Mouse (Mus musculus) embryonic facial prominence, embryonic 14.5 days (tissue): ENCODE measurements around the gene Egfr. TPM values are rescaled to one million over a fixed set of nuclear protein-coding genes. Genes with fewer than 3 reads are reported as not detected.

Experiments used
- ATAC-seq: fragments of 200-750 bp; cut with Nextera tagmentation; 2 replicates; pipeline ENCODE4 v1.8.0; 2017; ENCODE audit warnings: low read depth, moderate number of reproducible peaks, moderate TSS enrichment
- DNase-seq: peaks from one replicate; pipeline ENCODE4 v3.0.0-alpha.2; 2015; ENCODE audit warnings: low spot score
- H3K27ac ChIP-seq: fragments of 300-500 bp; sonication (generic); replicated peaks from 2 replicates; pipeline ENCODE4 v1.5.1; 2014; ENCODE audit warnings: low read depth, mild to moderate bottlenecking, low read length, moderate library complexity
- H3K27me3 ChIP-seq: fragments of 300-500 bp; sonication (generic); replicated peaks from 2 replicates; pipeline ENCODE4 v1.6.1; 2014; ENCODE audit warnings: low read length; ENCODE audit not compliant: control insufficient read depth, insufficient read depth
- H3K36me3 ChIP-seq: fragments of 300-500 bp; sonication (generic); 2 replicates; pipeline ENCODE4 v1.6.1; 2014; ENCODE audit warnings: low read length, mixed read lengths; ENCODE audit not compliant: control insufficient read depth, insufficient read depth
- H3K4me1 ChIP-seq: fragments of 300-500 bp; sonication (generic); 2 replicates; pipeline ENCODE4 v1.6.1; 2014; ENCODE audit warnings: antibody characterized with exemption, low read length; ENCODE audit not compliant: control insufficient read depth, insufficient read depth
- H3K4me2 ChIP-seq: fragments of 300-500 bp; sonication (generic); 2 replicates; pipeline ENCODE4 v1.6.1; 2014; ENCODE audit warnings: low read depth, mild to moderate bottlenecking, low read length, moderate library complexity, mixed read lengths
- H3K4me3 ChIP-seq: fragments of 300-500 bp; sonication (generic); 2 replicates; pipeline ENCODE4 v1.5.1; 2014; ENCODE audit warnings: low read depth, mild to moderate bottlenecking, low read length
- H3K9ac ChIP-seq: fragments of 300-500 bp; sonication (generic); 2 replicates; pipeline ENCODE4 v1.6.1; 2014; ENCODE audit warnings: low read depth, mild to moderate bottlenecking, low read length, moderate library complexity, mixed read lengths
- H3K9me3 ChIP-seq: fragments of 300-500 bp; sonication (generic); 2 replicates; pipeline ENCODE4 v1.6.1; 2016; ENCODE audit warnings: low read length; ENCODE audit not compliant: control insufficient read depth
- WGBS: fragments of 180-500 bp; shearing (Covaris S2); extraction: QIAGEN DNeasy Blood & Tissue Kit; methylation state at CpG from one replicate; pipeline ENCODE4 v1.1.7; 2014; 5-methylcytosine and 5-hydroxymethylcytosine counted together
- polyA plus RNA-seq: library from polyadenylated mRNA; unstranded; fragments of >200 nt; fragmentation: Nextera tagmentation; extraction: Ambion mirVana; gene quantifications from 2 replicates; pipeline ENCODE4 v1.2.1, GENCODE M21; 2014

Egfr gene
- polyA plus RNA-seq, 1 experiment from 2014 or later = 25.4 TPM

- DNase-seq (no peak), ATAC-seq (no peak)
- 64% methylated on average over 8 of the region's 8 CpGs for WGBS
- no peak overlapping the region for H3K9ac ChIP-seq
- H3K4me2 ChIP-seq = no peak overlapping the region
- H3K27me3 ChIP-seq = no peaks in the 10 kb centered on the region
- H3K36me3 ChIP-seq = peaks cover 42% of the 10 kb centered on the region
- no peak overlapping the region for H3K4me3 ChIP-seq
- no peak overlapping the region for H3K27ac ChIP-seq
- H3K4me1 ChIP-seq = peaks cover 7% of the 10 kb centered on the region; the same call in 1 of the 2 replicates
- H3K9me3 ChIP-seq = no peaks in the 10 kb centered on the region
These were observed 152.5 kb downstream of the Egfr start for GRCm38 (mm10) chr11:16904302-16905011.

GRCm38 (mm10) chr11:16905012-16905332 is 153.0 kb downstream of the Egfr start:
- Histone ChIP-seq H3K9ac (no peak overlapping the region), H3K27me3 (no peaks in the 10 kb centered on the region), H3K27ac (no peak overlapping the region), H3K4me1 (peaks cover 7% of the 10 kb centered on the region; the same call in 1 of the 2 replicates), H3K4me3 (no peak overlapping the region), H3K9me3 (no peaks in the 10 kb centered on the region), H3K36me3 (peaks cover 46% of the 10 kb centered on the region), H3K4me2 (no peak overlapping the region)
- DNase-seq = peak; percentile 31
- 36% methylated on average over 3 of the region's 3 CpGs for WGBS
- ATAC-seq = no peak

- H3K27me3 ChIP-seq = no peaks in the 10 kb centered on the region
- H3K9me3 ChIP-seq = no peaks in the 10 kb centered on the region
- ATAC-seq (no peak), DNase-seq (no peak)
- H3K36me3 ChIP-seq = peaks cover 61% of the 10 kb centered on the region
- H3K4me3 ChIP-seq = no peak overlapping the region
- no peak overlapping the region for H3K27ac ChIP-seq
- peaks cover 7% of the 10 kb centered on the region; the same call in 1 of the 2 replicates for H3K4me1 ChIP-seq
- H3K9ac ChIP-seq = no peak overlapping the region
- no peak overlapping the region for H3K4me2 ChIP-seq
- WGBS = 100% methylated on average over 2 of the region's 2 CpGs
These were observed 154.5 kb downstream of the Egfr start for GRCm38 (mm10) chr11:16906530-16906929.

DNA sequence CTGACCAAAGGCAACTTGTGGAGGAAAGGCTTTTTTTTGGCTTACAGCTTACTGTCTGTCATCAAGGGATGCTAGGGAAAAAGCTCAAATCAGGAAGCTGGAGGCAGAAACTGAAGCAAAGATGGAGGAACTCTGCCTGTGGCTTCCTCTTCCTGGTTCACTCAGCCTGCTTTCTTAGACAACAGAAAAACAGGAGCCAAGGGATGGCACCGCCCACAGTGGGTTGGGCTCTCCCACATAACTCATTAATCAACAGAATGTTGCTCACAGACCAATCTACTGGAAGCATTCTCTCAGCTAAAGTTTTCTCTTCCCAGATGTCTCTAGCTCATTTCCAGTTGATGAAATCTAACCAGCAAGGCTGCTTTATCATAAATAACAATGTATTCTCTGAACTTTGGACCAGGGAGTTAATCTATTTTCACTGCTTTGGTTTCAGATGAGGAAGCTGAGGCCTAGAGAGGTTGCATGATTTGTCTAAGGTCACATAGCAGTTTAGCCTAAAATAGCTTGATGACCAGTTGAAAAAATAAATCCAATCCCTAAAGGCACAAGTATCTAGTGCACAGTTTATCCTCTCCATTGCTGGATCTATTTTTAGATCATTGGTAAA is 155.6 kb downstream of the Egfr start:
- H3K4me1 ChIP-seq = peaks cover 4% of the 10 kb centered on the region; the same call in 1 of the 2 replicates
- 95% methylated on average over 1 of the region's 1 CpGs for WGBS
- no peak overlapping the region for H3K27ac ChIP-seq
- no peaks in the 10 kb centered on the region for H3K27me3 ChIP-seq
- no peak overlapping the region for H3K4me2 ChIP-seq
- H3K36me3 ChIP-seq = peaks cover 69% of the 10 kb centered on the region
- H3K4me3 ChIP-seq = no peak overlapping the region
- no peak for ATAC-seq
- DNase-seq = no peak
- no peaks in the 10 kb centered on the region for H3K9me3 ChIP-seq
- H3K9ac ChIP-seq = no peak overlapping the region

DNA sequence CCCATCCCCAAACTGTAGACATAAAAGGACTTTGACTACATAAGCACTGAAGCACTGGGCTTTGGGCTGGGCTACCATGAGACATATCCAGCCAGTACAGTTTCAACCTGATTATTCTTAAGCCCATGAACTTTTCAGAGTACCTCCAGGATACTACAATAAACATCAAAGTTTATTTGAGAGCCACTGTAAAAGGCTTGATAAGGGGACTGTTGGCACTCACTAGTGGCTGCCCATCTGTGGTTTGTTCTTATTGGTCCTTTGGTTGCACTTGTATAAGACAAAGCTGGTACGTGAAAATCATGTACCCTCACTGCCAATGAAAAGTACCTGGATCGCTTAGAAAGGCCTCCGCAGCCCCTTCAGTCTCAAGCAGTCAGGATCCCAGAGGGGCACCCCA is 162.8 kb downstream of the Egfr start:
- Histone ChIP-seq H3K9ac (no peak overlapping the region), H3K4me3 (no peak overlapping the region), H3K27ac (no peak overlapping the region), H3K36me3 (peaks cover 24% of the 10 kb centered on the region), H3K4me2 (no peak overlapping the region), H3K4me1 (no peaks in the 10 kb centered on the region), H3K27me3 (no peaks in the 10 kb centered on the region), H3K9me3 (no peaks in the 10 kb centered on the region)
- WGBS = 80% methylated on average over 3 of the region's 3 CpGs
- DNase-seq (no peak), ATAC-seq (no peak)

DNA sequence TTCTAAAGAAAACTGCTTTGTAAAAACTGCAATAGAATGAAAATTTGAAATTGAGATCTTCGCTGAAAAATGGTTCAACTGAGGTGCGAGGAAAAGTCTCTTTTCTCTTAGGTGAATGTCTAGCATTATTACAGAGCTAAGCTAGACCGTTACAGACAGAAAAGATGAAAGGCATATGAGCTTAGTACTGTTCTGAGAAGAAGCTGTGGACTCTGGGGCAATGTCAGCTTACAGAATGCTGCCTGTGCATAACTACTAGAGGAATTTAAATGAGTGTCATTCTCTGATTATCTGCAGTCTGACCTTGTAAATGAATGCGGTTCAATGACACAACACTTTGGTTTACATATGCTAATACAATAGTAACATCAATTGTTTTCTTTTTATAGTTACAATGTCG is 163.8 kb downstream of the Egfr start:
- H3K36me3 ChIP-seq = peaks cover 15% of the 10 kb centered on the region
- no peaks in the 10 kb centered on the region for H3K27me3 ChIP-seq
- H3K4me1 ChIP-seq = no peaks in the 10 kb centered on the region
- no peaks in the 10 kb centered on the region for H3K9me3 ChIP-seq
- ATAC-seq = no peak
- 79% methylated on average over 5 of the region's 5 CpGs for WGBS
- no peak overlapping the region for H3K4me3 ChIP-seq
- no peak overlapping the region for H3K27ac ChIP-seq
- no peak overlapping the region for H3K9ac ChIP-seq
- no peak overlapping the region for H3K4me2 ChIP-seq
- DNase-seq = no peak

DNA sequence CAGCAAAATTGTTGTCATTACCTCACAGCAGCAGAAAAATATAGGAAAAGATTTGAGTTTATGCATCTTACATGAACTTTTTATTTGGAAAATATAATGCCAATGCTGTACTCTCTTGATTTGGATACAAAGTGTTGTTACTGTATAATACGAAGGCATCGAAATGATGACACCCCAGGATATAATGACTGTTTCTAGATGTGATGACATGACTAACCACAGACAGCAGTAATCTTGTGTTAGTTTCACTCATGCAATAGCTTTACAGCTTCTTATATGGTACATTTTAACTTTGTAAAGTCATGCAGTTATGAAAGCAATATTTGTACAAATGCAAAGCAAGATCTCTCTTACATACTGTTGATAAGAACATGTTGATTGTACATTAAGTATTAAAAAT is 165.5 kb downstream of the Egfr start:
- Histone ChIP-seq H3K4me1 (no peaks in the 10 kb centered on the region), H3K27ac (no peak overlapping the region), H3K9ac (no peak overlapping the region), H3K4me3 (no peak overlapping the region), H3K36me3 (no peaks in the 10 kb centered on the region), H3K4me2 (no peak overlapping the region), H3K27me3 (no peaks in the 10 kb centered on the region), H3K9me3 (no peaks in the 10 kb centered on the region)
- DNase-seq (no peak), ATAC-seq (no peak)
- WGBS = 94% methylated on average over 2 of the region's 2 CpGs

- H3K36me3 ChIP-seq = no peaks in the 10 kb centered on the region
- H3K9ac ChIP-seq = no peak overlapping the region
- 95% methylated on average over 3 of the region's 3 CpGs for WGBS
- no peaks in the 10 kb centered on the region for H3K27me3 ChIP-seq
- no peak for ATAC-seq
- no peak overlapping the region for H3K4me3 ChIP-seq
- H3K4me2 ChIP-seq = no peak overlapping the region
- H3K9me3 ChIP-seq = peaks cover 11% of the 10 kb centered on the region; the same call in 1 of the 2 replicates
- no peak for DNase-seq
- no peaks in the 10 kb centered on the region for H3K4me1 ChIP-seq
- no peak overlapping the region for H3K27ac ChIP-seq
These were observed 180.2 kb downstream of the Egfr start for GRCm38 (mm10) chr11:16932159-16932558.
